Mouse (Mus musculus): ENCODE data around the gene Snap29. TPM values are rescaled to one million over a fixed set of nuclear protein-coding genes. Genes with fewer than 3 reads are reported as not detected.

Snap29 gene
- polyA plus RNA-seq (2012; rRNA removed), result 4.0 and 5.1 TPM in 2 replicates

DNA sequence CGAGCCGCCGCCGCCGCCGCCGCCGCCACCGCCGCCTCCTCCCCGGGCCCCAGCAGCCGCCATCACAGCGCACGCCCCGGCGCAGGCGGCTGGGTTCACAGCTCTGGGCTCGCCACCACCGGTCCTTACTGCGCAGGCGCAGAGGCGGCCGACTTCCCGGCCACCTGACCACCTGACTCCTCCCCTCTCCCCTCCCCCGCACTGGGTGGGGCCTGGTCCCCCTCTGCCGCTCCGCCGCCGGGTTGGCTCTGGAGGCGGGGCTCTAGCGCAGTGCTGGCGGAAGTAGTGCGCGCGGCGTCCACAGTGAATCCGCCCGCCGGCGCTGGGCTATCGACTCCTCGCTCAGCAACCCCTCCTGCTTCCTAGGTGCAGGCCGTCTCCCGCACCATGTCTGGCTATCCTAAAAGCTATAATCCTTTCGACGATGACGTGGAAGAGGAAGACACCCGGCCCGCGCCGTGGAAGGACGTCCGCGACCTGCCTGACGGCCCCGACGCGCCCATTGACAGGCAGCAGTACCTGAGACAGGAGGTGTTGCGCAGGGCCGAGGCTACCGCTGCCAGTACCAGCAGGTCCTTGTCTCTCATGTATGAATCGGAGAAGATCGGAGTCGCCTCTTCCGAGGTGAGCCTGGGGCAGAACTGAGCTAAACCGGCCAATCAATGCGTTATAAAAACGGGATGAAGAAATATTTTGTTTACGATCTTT, at the start of gene Snap29, which contains the start of gene Pi4ka:
TSS of gene Snap29 (plus strand) at position 251 of the 708 bp plus-strand sequence.
TSS of gene Pi4ka (minus strand) at position 579 of the 708 bp plus-strand sequence.

DNA sequence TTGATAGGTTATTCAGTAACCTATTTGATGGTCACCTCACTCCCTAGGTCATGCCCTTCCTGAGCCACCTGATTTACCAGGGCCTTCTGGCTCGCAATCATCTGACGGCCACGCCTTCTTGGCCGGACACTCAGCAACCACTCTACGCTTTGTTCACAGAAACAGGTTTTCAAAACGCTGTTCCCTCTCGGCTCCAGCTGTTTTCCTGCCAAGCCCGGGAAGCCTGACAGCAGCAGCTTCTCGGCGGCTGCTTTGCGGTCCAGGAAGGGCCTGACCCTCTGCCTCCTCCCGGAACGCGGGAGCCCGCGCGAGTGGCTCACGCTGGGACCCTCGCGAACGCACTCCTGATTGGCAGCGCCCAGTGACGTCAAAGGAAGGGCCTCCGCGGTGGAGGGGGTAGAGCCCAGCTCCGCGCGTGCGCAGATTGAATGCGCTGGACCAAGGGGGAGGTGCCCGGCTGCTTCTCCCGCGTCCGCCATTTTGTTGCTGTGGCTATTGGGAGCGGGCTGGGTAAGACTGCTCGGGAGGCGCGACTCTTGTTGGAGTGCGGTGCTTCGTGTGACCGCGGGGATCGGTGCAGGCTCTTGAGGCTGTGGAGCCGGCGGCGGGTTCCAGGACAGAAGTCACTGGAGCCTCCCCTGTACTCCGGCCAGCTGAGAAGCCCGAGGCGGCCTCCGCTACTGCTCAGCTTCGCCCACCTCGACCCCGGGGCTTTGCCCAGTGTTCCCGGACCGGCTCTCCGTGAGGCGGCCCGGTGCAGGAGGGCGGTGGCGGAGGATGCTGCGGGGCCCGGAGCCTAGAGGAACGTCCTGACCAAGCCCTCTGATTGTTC, 46.0 kb downstream of the Snap29 start, which contains the start of gene Crkl:
TSS of gene Crkl (plus strand) at position 447 of the 832 bp plus-strand sequence.

Other genes starting within 250 kb of the Snap29 start
- gene Ube2l3, start 203.3 kb upstream of the Snap29 start, polyA plus RNA-seq (2012; rRNA removed), result 69.6 and 76.0 TPM in 2 replicates
- 0.03 TPM in 2 replicates for gene Rimbp3, start 197.4 kb upstream of the Snap29 start, polyA plus RNA-seq (2012; rRNA removed)
- gene Hic2, start 172.4 kb upstream of the Snap29 start, polyA plus RNA-seq (2012; rRNA removed), result 2.0 and 2.4 TPM in 2 replicates
- 3.9 and 4.2 TPM in 2 replicates for gene Tmem191c, start 129.9 kb upstream of the Snap29 start, polyA plus RNA-seq (2012; rRNA removed)
- 102 and 121 TPM in 2 replicates for gene Serpind1, start 74.6 kb upstream of the Snap29 start, polyA plus RNA-seq (2012; rRNA removed)
- 17.6 and 18.6 TPM in 2 replicates for gene Pi4ka, start 328 bp downstream of the Snap29 start, polyA plus RNA-seq (2012; rRNA removed)
- gene Crkl, start 46.0 kb downstream of the Snap29 start, polyA plus RNA-seq (2012; rRNA removed), result 7.6 and 9.3 TPM in 2 replicates
- 1.1 and 1.2 TPM in 2 replicates for gene Aifm3, start 83.6 kb downstream of the Snap29 start, polyA plus RNA-seq (2012; rRNA removed)
- gene Lztr1, start 102.7 kb downstream of the Snap29 start, polyA plus RNA-seq (2012; rRNA removed), result 27.5 and 30.4 TPM in 2 replicates
- gene Thap7, start 125.2 kb downstream of the Snap29 start, polyA plus RNA-seq (2012; rRNA removed), result 18.2 and 20.8 TPM in 2 replicates
- gene Lrrc74b, start 155.3 kb downstream of the Snap29 start, polyA plus RNA-seq (2012; rRNA removed), result 0.05 TPM in 1 of 2 replicates, not detected in the other
- 0.05 and 0.06 TPM in 2 replicates for gene P2rx6, start 155.9 kb downstream of the Snap29 start, polyA plus RNA-seq (2012; rRNA removed)
- gene Slc7a4, start 177.2 kb downstream of the Snap29 start, polyA plus RNA-seq (2012; rRNA removed), result 0.93 and 1.2 TPM in 2 replicates
- 25.6 and 30.4 TPM in 2 replicates for gene Smpd4, start 213.4 kb downstream of the Snap29 start, polyA plus RNA-seq (2012; rRNA removed)
- gene Ccdc74a, start 240.5 kb downstream of the Snap29 start, polyA plus RNA-seq (2012; rRNA removed), result 1.7 and 2.2 TPM in 2 replicates

Data from liver, embryonic 14 days (tissue).